Mouse (Mus musculus): ENCODE results near the gene Ap1m2.
"Not testable (repeated sequence)": the region's sequence is repeated elsewhere in the genome, so short reads cannot be mapped to it uniquely, and the experiment has no call there.

Gene Ap1m2

DNA sequence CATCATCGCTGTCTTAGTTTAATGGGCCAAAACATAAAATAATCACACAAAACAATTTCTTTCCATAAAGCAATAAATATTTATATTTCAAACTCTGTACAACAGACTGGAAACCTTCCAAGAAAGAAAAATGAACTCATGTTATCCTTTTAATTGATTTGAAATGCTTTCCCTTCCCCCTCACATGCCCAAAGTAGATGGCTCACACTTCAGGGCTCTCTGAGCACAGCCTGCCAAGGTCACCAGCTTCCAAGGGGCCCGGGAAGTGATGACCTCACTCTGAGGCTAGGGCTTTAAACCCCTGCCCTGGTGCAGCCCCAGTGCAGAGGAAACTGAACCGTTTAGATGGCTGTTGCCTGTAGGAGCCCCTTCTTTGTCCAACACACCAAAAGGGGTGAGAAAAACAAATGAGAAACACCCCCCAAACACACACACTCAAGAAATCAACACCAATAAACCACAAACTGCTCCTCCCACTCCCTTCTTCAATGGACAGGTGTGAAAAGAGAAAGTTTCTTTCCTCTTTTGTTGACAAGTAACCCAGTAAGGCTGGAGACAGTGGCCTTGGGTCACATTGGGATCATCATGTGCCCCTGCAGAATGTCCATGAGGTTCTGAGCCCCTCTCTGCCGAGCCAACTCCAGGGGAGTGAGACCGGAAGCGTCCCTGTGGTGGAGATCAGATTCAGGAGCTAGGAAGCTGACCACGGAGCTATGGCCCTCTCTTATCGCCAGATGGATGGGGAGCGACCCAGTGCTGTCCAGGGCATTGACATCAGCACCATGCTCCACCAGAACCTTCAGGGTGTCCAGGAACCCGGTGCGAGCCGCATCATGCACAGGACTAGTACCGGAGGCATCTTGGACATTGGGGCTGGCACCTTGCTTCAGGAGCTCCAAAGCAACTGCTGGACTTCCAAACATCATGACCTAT is 23.5 kb downstream of the Ap1m2 start:
- DNase-seq: peak; percentile 72

DNA sequence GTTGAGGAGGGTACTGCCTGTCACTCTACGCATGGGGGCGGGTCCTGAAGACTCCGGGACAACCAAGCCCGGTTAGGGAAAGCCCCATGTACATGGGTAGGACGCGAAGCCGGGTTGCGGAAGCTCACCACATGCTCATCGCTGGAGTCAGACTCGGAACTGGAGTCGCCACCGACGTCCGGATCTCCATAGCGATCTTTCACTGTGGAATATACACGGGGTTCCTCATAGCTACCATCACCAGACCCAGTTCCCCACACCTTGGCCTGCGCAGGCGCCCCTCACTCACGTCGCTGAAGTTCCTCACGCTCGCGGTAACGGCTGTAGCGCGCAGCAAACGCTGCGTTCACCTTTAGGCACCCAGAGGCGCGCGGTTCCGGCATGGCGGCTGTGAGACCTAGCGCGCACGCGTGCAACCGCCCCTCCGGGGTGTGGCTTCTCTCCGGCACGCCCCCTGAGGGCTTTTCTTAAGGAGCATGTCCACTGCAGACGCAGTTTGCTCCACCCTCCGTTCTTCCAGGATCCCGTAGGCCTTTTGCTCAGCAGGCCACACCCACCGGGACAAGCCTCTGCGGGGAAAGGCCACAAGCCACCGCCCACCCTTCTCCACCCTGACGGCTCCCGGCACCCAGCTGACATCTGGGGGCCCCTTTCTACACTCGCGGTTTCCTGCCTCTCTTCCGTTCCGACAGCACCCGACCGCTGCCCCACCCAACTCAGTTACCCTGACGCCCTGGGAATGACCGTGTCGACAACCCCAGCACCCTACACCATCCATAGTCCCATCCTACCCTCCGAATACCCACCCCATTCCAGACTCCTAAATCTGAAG is 24.4 kb downstream of the Ap1m2 start, which contains the start of gene Kri1:
Kri1 (minus strand) TSS at position 399 of the 832 bp plus-strand sequence.
- peak; percentile 98 for DNase-seq

- DNase-seq: peak; percentile 13
These were observed 25.4 kb downstream of the Ap1m2 start for GRCm38 (mm10) chr9:21286753-21287152.

DNA sequence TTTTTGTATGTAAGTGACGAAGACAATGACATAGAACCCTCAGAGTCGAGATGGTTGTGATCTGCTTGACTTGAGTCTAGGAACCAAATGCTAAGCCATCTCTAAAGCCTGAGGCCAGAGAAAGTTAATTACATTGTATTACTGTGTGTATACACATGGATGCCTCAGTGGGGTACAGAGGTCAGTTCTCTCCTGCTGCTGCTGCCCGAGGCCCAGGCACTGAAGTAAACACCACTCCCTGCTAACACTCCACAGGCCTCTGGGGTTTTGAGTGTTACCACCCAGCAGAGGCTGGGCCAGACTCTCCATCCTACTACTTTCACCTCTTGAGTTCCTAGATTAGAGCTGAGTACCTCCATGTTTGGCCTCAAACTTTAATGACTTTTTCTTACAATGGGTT is 28.1 kb downstream of the Ap1m2 start:
- DNase-seq: no peak

- DNase-seq: no peak
These were observed 28.5 kb downstream of the Ap1m2 start for GRCm38 (mm10) chr9:21283591-21283990.

DNA sequence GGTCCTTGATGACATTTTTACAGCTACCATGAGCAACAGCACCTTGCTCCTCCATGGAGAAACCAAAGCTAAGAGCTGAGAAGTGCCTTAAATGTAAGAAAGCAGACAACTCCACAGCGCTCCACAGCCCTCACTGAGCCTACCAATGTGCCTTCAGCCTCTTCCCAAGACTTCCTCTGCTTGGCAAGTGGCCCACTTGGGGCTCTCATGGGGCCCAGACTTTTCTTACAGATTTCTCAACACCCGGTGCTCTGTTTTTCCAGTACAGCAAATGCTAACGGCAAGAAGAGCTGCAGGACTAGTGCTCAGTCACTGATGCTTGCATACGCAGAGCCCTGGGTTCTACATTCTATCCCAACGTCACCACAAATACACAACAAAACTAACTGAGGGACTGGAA is 34.4 kb downstream of the Ap1m2 start:
- DNase-seq: no peak

GRCm38 (mm10) chr9:21276307-21276706 is 35.8 kb downstream of the Ap1m2 start:
- no peak for DNase-seq

DNA sequence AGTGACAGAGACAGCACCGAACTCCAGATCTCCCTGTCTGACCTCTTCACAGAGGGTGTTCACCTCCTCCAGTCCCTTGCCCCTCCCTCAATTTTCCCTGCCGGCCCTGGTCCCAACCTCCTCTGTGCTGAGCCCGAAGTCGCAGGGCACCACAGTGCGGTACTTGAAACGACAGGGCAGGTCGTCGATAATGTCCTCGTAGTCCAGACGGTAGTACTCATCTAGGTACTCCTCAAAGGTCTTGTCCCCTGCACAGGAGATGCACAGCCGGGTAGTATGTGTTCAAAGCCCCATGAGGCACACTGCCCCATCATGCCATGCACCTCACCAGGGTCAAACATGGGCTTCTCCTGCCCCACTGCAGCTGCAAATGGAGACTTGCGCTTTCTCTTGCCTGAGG is 36.4 kb downstream of the Ap1m2 start:
- no peak for DNase-seq

DNA sequence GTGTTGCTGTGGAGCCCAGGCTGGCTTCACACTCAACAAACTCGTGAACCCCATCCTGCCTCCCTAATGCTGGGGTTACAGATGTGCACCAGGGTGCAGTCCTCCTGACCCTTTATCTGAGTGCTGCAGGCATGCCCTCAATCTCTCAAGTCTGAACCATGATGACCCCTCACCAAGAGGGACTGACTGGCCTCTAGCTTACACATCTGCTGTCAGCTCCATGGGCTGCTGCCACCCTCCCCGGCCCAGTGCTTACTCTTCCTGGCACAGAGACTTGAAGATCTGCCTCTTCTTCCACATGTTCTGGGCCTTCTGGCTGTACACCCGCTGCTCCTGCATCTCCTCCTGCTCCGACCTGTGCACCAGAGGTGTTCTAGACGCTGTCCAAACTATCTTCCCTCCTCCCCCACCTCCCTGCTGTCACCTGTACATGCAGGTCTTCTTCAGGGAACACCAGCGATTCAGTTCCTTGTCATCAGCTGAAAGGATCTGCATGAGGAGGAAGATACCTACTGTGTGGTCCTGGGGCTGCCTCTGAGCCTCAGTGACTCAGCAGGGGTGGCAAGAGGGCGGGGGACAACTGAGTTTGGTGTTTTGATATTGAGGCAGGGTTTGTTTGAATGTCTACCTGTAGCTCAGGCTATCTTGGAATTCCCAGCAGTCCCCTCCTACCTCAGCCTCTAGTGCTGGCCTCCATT is 37.0 kb downstream of the Ap1m2 start:
- DNase-seq: no peak

- DNase-seq: no peak
These were observed 37.8 kb downstream of the Ap1m2 start for GRCm38 (mm10) chr9:21274336-21274735.

DNA sequence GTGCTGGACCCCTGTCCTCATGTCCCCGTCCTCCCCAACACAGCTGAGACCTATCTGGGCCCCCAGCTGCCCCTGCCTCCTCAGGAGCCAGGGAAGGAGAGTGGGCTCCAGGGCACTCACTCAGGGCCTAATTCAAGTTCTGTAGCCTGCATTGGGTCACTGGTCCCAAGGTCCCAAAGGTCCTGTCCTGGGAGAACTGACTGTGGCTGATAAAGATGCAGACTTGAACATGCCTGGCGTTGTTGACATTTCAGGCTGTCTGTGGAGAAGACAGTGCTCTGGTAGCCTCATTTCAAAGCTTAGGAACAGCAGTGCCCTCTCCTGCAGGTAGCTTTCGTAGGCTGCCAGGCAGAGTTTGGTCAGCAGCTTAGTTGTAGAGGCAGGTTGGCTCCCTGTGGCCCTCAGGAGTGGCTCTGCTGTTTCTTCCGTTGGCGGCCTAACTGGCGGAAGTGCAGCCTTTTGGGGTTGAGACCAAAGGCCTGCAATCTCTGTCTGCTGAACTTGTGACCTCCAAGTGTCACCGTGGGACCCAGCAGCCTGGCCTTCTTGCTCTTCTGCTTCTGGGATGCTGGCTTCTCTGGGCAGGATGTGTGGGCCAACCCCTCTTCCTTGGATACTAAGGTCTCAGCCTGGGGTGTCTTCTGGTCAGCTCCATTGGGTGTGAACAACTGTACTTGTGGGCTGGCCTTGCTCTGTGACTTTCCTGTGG is 38.5 kb downstream of the Ap1m2 start:
- no peak for DNase-seq

GRCm38 (mm10) chr9:21273094-21273493 is 39.0 kb downstream of the Ap1m2 start:
- no peak for DNase-seq

GRCm38 (mm10) chr9:21272391-21272790 is 39.7 kb downstream of the Ap1m2 start:
- DNase-seq: no peak

- DNase-seq: not testable (repeated sequence)
These were observed 42.5 kb downstream of the Ap1m2 start for GRCm38 (mm10) chr9:21269590-21269989.

DNA sequence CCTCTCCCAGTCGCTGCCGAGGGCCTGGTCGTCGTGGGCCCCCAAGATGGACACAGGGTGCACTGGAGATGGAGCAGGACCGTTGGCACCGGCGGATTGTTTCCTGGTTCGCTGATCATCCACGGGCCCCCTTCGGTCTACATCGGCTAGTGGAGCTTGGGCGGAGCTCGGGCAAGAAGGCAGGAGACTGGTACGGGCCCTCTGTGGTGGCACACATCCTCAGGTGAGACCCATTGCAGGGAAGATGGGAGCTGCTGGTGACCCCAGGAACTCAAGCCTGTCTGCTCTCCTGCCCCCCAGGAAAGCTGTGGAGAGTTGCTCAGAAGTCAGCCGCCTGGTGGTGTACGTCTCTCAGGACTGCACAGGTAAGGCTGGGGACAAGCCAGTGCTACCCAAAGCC is 43.8 kb downstream of the Ap1m2 start:
- no peak for DNase-seq

DNA sequence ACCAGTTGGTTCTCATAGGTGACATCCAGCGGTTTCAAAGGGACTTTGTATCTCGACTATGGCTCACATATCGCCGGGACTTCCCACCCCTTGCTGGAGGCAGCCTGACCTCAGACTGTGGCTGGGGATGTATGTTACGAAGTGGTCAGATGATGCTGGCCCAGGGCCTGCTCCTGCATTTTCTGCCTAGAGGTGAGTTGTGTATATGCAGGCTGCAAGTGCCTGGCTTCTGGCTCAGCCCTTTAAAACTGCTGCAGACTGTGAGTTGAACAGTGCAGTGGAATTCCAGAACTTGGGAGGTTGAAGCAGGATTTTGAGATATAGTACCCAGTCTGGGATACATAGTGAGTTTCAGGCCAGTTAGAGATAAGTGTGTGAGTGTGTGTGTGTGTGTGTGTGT is 45.2 kb downstream of the Ap1m2 start:
- no peak for DNase-seq

GRCm38 (mm10) chr9:21265611-21266010 is 46.5 kb downstream of the Ap1m2 start:
- DNase-seq: no peak

GRCm38 (mm10) chr9:21265000-21265561 is 47.1 kb downstream of the Ap1m2 start, which contains the start of gene Atg4d:
Atg4d (plus strand) TSS chr9:21265293.
- DNase-seq: peak; percentile 96

GRCm38 (mm10) chr9:21264272-21264999 is 47.7 kb downstream of the Ap1m2 start:
- DNase-seq: no peak

DNA sequence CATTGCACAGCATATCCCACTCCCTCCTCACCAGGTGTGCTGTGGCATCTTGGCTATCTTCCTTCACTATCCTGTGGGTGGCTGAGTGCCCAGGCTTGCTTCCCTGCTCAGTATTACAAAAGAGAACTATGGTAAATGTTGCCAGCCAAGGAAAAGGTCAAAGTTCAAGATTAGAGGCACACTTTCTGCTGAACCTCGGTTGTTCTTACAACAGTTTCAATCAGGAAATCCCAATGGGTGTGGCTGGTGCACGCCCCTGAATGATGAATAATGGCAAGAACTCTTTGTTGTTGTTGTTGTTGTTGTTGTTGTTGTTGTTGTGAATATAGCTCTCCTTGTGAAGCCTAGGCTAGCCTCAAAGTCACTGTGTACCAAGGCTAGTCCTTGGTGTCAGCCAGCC is 50.3 kb downstream of the Ap1m2 start:
- DNase-seq: no peak

DNA sequence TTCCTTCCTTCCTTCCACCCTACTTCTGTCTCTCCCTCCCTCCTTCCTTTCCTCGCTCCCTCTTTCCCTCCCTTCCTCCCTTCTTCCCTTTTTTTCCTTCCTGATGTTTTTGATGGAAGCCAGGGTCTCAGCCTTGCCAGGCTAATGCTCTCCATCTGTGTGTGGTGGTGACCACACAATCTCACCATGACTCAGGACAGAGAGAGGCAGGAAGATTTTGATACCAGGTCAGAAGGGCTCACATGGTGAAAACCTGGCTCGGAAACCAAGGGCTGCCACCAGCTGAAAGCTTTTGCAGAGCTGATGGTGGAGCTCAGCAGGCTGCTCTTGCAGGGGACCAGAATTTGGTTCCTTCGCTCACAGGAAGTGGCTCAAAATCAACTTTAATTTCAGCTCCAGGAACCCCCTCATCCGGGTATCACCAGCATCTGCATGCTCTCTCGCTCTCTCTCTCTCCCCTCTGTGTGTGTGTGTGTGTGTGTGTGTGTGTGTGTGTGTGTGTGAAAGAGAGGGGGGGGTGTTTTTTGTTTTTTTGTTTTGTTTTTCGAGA is 51.6 kb downstream of the Ap1m2 start:
- DNase-seq: no peak
